Comparison of ENCODE assay signal across 10 mouse cellular contexts in genomic region chr8:89026139-89026520, GRCm38 (mm10). TPM values are rescaled to one million over a fixed set of nuclear protein-coding genes. Genes with fewer than 3 reads are reported as not detected.
DNase-seq lines count a peak whose midpoint lies in the region; ATAC-seq and TF ChIP-seq lines count a peak whose summit lies in the region.
"Had no signal": no experiment of that assay in that cellular context is flagged by ENCODE, and none has a peak within 500 bp of the region (broad histone marks: within the 10 kb centered on the region; RNA-seq: fewer than 3 reads in every experiment).

No protein-coding gene starts in this region.

- no peak for TF ChIP-seq CTCF in layer of hippocampus, adult 2 months (conservative IDR thresholded peaks at IDR 0.05)
- TF ChIP-seq CTCF in intestine, postnatal 0 days (IDR thresholded peaks at IDR 0.05; ENCODE audit: low read depth): no peak

- no peaks in the 10 kb centered on the region for H3K9me3 ChIP-seq in forebrain, embryonic 10.5 days
- no peaks in the 10 kb centered on the region for H3K9me3 ChIP-seq in intestine, postnatal 0 days (ENCODE audit: control insufficient read depth)
- no peaks in the 10 kb centered on the region for H3K9me3 ChIP-seq in neural tube, embryonic 13.5 days

- peaks cover 51% of the 10 kb centered on the region for H3K4me1 ChIP-seq in forebrain, embryonic 10.5 days
- H3K4me1 ChIP-seq in intestine, postnatal 0 days (replicated peaks; ENCODE audit: control insufficient read depth, insufficient read depth, low read length): no peaks in the 10 kb centered on the region
- peaks cover 76% of the 10 kb centered on the region for H3K4me1 ChIP-seq in neural tube, embryonic 13.5 days (replicated peaks)

- H3K36me3 ChIP-seq in forebrain, embryonic 10.5 days (replicated peaks): peaks cover 36% of the 10 kb centered on the region
- no peaks in the 10 kb centered on the region for H3K36me3 ChIP-seq in intestine, postnatal 0 days (ENCODE audit: control insufficient read depth, insufficient read depth)
- H3K36me3 ChIP-seq in neural tube, embryonic 13.5 days: peaks cover 14% of the 10 kb centered on the region

- no peak overlapping the region for H3K4me3 ChIP-seq in layer of hippocampus, adult 2 months
- peak overlapping the region; percentile 53 for H3K4me3 ChIP-seq in forebrain, embryonic 10.5 days
- peak overlapping the region; percentile 30; the same call in 1 of the 2 replicates for H3K4me3 ChIP-seq in intestine, postnatal 0 days (ENCODE audit: low read depth, low read length)
- H3K4me3 ChIP-seq in neural tube, embryonic 13.5 days: peak overlapping the region; percentile 34

- H3K4me2 ChIP-seq in intestine, postnatal 0 days (replicated peaks; ENCODE audit: low read depth): no peak overlapping the region
- H3K4me2 ChIP-seq in neural tube, embryonic 13.5 days: peak overlapping the region; percentile 70

- peaks cover 75% of the 10 kb centered on the region for H3K27me3 ChIP-seq in forebrain, embryonic 10.5 days (ENCODE audit: poor library complexity, severe bottlenecking)
- peaks cover 30% of the 10 kb centered on the region for H3K27me3 ChIP-seq in intestine, postnatal 0 days (replicated peaks; ENCODE audit: control insufficient read depth, insufficient read depth, low read length)
- H3K27me3 ChIP-seq in neural tube, embryonic 13.5 days: peaks cover 14% of the 10 kb centered on the region

- ATAC-seq in intestine, postnatal 0 days: no peak
- ATAC-seq in neural tube, embryonic 13.5 days (ENCODE audit: low read depth): peak; percentile 13
- no peak for ATAC-seq in monocyte, adult 5-6 weeks (replicated peaks; ENCODE audit: insufficient number of reproducible peaks, low FRiP score, low TSS enrichment, poor library complexity, severe bottlenecking)

- no peak overlapping the region for H3K9ac ChIP-seq in intestine, postnatal 0 days (ENCODE audit: low read depth, low read length)
- H3K9ac ChIP-seq in neural tube, embryonic 13.5 days: peak overlapping the region; percentile 64

- H3K27ac ChIP-seq in layer of hippocampus, adult 2 months: peak overlapping the region; percentile 20; the same call in 1 of the 2 replicates
- peak overlapping the region; percentile 78 for H3K27ac ChIP-seq in forebrain, embryonic 10.5 days
- H3K27ac ChIP-seq in intestine, postnatal 0 days (ENCODE audit: low read depth, low read length): no peak overlapping the region
- peak overlapping the region; percentile 62 for H3K27ac ChIP-seq in neural tube, embryonic 13.5 days (replicated peaks)

- WGBS in forebrain, embryonic 10.5 days: 7% methylated on average over 13 of the region's 13 CpGs
- 44% methylated on average over 12 of the region's 13 CpGs for WGBS in intestine, postnatal 0 days
- 7% methylated on average over 13 of the region's 13 CpGs for WGBS in neural tube, embryonic 13.5 days

- no peak for DNase-seq in layer of hippocampus, adult 2 months (ENCODE audit: low spot score in 2 of 2)
- no peak for DNase-seq in layer of hippocampus, postnatal 10 days (ENCODE audit: low spot score in 2 of 2)
- DNase-seq in forebrain, embryonic 10.5 days (ENCODE audit: extremely low spot score, low spot score): peak; percentile 32
- DNase-seq in thymus, postnatal 14 days: no peak
- DNase-seq in ovary, postnatal 14 days (ENCODE audit: low spot score): no peak
- DNase-seq: cerebellum, adult 8-10 months; lung, adult 2 months had no signal

RNA-seq across cellular contexts. Expression of gene Sall1, which starts 17.8 kb away (rescaled TPM):
- 10 to 100 TPM; 12.9 to 13.7 TPM for total RNA-seq in layer of hippocampus, adult 2 months (2021)
- 10 to 100 TPM; 15.4 to 16.2 TPM for total RNA-seq in layer of hippocampus, postnatal 10 days (2021)
- 12.2 TPM in 2 replicates for polyA plus RNA-seq in forebrain, embryonic 10.5 days (2016; fragmentation: Nextera tagmentation; extraction: Ambion mirVana)
- polyA plus RNA-seq in intestine, postnatal 0 days (2015; fragmentation: Nextera tagmentation; extraction: Ambion mirVana): 0.76 and 0.78 TPM in 2 replicates
- 17.1 and 17.2 TPM in 2 replicates for polyA plus RNA-seq in neural tube, embryonic 13.5 days (2015; fragmentation: Nextera tagmentation; extraction: Ambion mirVana)
- total RNA-seq in monocyte, adult 5-6 weeks (2017): not detected in 3 replicates

Comparison
In these comparisons a context has a peak if more than half of its experiments do, and no peak if none do; other contexts are left out.
1. RNA of gene Sall1, which starts 17.8 kb away (total RNA-seq): 15.4 to 16.2 TPM in layer of hippocampus, postnatal 10 days and 12.9 to 13.7 TPM in layer of hippocampus, adult 2 months; not detected in monocyte, adult 5-6 weeks; every median in the first group is over 10 times any median in the second.